Mouse (Mus musculus) megakaryocyte progenitor cell, adult 5-6 weeks (primary cell): ENCODE measurements around the gene Cutc. TPM values are rescaled to one million over a fixed set of nuclear protein-coding genes. Genes with fewer than 3 reads are reported as not detected.

Source experiments
- ATAC-seq: replicated peaks from 2 replicates; pipeline ENCODE4 v1.8.0; 2016; ENCODE audit warnings: mild to moderate bottlenecking, moderate TSS enrichment, inconsistent platforms; ENCODE audit not compliant: poor library complexity
- total RNA-seq, 2 experiments: library from RNA; stranded (forward) in 1 of 2; stranded (reverse) in 1 of 2; fragments of 157-497, 149-512 nt in 1 of 2; fragments of 200-1000 nt in 1 of 2; gene quantifications; 2 replicates each; pipeline versions ENCODE4 v1.2.3 to v1.2.4; 2015 to 2017

The Cutc gene
- total RNA-seq, 2 experiments from 2014 or later, result 18.1 to 38.6 TPM

DNA sequence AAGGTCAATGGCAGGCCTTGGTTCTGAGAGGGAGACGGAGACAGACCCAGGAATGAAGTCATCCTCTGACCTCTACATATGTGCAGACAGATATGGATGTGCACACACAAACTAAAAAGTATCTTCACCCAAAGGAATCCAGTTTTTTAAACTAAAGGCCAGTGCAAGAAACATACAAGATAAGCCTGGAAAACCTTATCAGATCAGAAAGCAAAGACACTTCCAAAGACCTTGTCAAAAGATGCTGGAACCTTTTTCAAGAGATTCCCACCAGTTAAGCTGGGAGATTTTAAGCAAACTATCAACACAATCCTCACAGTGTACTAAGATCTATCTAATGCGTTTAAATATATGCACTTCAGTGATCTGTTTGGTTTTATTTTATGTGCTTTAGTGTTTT, 2.8 kb upstream of the Cutc start:
- ATAC-seq, result no peak

DNA sequence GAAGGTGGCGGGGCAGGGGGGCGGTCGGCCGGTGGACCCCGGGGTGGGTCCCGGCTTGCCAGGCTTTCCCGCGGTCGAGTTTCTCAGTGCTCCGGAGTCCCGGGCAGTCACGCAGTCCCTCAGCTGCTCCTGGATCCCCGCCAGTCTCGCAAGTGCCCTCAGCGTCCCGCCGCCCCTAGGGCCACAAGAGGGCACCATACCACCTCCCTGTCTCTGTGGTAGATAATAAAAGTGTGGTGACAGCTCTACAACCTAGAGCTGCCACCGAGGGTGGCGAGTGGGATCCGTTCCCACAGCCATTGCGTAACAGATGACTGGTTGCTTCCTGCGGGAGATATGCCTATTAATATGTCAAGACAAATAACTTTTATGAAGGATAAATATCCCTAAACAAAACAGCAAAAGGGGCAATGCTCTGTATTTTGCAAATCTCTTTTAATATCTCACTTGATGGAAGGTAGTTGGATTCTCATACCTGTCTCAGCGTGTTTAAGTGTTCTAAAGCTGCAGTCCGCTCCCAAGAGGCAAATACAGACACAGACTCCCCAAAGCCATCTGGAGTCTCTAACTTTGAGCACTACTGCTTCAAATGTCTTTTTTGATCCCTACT, 535 bp downstream of the Cutc start:
- peak; percentile 88 for ATAC-seq

DNA sequence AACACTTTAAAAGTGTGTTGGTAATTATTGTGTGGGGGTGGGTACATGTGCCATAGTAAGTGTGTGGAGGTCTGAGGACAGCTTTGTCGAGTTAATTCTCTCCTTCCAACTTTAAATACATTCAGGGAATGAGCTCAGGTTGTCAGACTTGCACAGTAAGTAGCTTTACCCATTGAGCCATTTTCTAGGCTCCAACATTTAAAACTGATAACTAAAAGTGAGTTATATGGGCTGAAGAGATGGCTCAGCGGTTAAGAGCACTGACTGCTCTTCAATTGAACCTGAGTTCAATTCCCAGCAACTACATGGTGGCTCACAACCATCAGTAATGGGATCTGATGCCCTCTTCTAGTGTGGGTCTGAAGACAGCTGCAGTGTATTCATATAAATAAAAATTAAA, 1.4 kb downstream of the Cutc start:
- ATAC-seq, result no peak

DNA sequence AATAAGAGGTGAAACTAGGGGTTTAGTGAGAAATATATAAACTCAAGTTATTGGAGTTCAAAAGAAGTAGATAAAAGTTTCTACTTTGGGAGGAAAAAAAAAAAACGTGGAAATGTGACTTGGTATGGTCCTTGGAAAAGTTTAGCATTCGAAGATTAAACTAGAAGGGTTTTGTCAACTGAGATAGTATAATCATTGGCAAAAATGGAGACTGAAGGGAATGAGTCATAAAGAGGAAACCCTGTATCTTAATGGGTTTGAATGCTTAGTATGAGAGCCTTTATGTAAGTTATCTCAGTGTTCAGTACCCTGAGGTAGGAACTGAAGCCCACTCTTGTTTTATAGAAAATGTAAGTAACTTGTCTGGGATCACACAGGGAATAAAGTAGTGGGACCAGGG, 2.1 kb downstream of the Cutc start:
- no peak for ATAC-seq

DNA sequence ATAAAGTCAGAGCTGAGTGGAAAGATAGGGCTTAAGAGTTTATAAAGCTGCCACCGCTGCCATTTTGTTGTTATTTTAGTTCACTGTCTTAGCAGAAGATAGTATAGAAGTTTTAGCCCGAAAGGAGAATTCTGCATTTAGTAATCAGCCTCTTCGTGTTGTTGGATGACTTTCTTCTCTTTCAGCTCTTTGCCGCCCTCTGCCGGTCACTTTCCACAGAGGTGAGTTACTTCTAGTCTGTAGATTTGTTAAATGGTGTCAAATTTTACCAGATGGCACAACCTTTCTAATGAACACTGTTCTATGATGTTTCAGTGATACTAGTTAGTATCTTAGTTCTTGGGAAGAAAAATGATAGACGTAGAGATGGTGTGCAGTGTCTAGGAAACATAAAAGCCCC, 7.7 kb downstream of the Cutc start:
- ATAC-seq, result peak; percentile 78

DNA sequence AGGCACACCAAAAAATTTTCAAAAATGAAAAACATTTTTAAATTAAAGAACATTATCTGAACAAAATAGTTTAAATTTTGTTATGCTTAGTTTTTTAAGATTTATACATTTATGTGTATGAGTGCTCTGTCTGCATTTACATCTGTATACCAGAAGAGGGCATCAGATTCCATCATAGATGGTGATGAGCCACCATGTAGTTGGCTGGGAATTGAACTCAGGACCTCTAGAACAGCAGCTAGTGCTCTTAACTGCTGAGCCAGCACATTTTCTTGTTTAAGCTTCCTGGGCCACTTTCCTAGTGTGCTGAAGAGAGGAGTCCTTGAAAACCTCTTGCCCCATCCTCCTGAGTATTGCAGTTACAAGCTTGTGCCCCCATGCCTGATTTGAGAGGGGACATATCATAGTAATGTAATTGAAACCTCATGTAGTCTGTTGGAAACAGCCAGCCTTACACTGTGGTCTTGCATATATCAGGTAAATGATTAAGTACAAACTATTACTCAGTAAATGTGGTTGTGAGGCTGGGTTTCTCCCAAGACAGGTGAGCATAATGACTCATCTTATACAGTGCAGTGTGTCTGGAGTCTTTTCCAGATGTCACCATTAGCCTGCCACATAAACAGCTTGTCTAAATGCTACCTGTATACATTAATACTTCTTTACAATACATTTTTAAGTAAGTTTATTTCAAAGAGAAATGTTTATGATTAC, 8.9 kb downstream of the Cutc start:
- no peak for ATAC-seq

DNA sequence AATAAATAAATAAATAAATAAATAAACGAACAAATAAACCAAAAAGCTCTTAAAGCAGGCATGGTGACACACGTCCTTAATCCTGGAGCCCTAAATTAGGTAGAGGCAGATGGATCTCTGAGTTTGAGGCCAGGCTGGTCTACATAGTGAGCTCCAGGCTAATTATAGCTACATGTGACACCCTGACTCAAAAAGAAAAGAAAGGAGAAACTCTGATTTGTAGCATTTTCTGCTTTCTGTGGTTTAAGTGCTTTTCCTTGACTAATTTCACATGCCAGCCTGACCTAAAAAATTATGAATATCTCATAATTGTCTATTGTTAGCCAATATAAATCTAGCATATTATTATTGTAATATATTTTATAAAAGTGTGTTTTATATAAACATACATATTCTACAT, 9.6 kb downstream of the Cutc start:
- no peak for ATAC-seq

DNA sequence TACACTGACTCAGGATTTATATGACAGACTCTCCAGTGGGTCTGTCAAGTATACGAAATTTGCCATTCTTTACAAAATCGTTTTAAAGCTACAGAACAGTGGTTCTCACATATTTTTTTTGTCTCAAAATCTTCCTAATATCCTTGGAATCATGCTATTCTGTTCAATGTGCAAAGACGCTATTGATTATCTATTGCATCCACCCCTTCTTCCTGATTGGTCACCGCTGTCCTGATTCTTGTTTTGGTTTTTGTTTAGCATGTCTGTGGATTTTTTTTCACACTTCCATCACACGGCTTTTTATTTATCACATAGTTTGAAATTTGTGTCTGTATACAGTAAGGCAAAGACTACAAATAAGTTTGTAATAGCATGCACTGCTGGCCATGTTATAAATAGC, 13.7 kb downstream of the Cutc start:
- no peak for ATAC-seq

DNA sequence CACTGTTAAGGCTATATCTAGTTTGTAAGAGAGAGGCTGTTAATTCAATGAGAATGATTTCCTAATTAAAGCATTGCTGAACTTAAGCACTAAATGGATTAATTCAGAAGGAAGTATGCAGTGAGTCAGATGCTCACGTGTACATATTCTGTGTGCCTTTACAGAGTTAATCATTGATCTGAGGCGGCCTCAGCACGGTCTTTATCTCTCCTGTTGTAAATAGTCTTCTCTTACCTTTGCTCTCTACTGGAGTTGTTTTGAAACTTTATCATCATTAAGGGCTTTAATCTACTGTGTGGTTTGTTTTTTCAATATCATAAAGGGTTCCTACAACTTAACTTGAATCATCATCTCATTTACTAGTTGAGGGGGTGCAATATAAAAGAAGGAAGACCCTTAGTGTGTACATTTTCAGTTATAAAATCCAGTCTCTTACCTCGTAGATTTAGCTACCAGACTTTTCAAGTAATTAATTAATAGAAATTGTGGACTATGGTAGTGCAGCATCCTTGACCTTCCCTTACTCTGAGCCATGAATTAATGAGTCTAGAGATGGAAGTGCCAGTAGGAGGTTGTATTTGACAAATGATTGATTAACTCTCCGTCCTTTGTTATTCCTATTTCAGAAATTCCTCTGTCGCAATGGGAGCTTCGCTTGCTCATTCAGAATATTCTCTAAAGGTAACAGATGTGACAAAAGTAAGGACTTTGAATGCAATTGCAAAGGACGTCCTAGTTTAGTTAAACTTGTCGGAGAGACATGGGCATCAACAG, 14.9 kb downstream of the Cutc start:
- ATAC-seq, result no peak

DNA sequence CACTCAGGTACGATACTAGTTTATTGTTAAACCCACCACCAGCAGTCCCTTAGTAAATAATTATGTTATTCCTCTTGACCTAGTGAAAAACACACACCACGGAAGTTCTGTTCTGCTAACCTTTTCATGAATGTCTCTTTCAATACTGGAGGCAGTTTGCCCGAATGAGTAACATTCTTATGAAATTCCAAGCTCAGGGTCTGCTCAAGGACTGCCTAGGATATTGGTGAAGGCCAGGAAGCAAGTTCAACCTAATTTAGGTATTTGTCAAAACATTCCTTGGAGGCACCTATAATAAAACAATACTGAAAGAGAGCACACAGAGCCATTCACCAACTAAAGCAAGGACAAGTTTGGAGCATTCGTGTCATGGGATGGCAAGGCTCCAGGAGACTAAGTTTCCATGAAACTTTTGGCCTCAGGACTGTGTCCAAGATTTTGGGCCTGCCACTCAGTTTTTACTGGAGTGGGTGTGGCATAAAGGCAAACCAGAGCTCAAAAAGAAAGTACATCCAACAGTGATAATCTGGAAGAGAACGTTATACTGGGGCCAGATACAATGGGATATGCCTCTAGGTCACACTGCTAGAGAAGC, 16.7 kb downstream of the Cutc start:
- ATAC-seq, result no peak

DNA sequence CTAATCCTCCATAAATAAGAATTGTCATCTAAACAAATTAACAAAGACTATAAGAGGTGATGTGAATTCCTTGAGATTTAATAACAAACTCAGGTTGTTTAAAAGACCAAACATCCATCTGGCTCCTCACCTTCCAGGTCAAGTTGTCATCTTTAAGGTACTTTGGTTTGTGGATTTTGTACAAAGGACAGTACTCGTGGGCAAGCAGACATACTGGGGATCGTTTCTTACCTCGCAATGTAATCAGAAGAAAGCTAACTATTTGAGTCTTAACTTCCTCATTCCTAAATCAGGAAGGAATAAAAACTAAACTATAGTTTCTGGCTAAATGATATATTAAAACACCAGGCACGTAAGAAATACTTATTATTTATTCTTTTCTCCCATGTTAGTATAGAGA, 17.8 kb downstream of the Cutc start:
- ATAC-seq, result no peak

DNA sequence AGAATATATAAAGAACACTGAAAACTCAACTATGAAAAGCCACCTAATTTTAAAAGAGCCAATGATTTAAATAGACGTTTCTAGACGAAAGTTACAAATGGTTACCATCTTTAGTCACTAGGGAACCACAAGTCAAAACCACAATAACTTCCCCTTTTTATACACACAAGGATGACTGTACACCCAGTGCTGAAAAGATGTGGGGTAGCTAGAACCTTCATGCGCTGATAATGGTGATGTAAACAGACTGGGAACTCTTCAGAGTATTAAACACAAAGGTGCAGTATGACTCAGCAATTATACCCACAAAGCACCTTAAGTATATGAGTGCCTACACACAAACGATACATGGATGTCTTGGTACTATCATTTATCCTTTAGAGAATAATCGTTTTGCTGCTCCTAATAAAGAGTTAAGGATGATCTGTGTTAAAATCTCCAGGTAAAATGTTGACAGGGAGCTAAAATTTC, 18.7 kb downstream of the Cutc start:
- ATAC-seq, result peak; percentile 97

DNA sequence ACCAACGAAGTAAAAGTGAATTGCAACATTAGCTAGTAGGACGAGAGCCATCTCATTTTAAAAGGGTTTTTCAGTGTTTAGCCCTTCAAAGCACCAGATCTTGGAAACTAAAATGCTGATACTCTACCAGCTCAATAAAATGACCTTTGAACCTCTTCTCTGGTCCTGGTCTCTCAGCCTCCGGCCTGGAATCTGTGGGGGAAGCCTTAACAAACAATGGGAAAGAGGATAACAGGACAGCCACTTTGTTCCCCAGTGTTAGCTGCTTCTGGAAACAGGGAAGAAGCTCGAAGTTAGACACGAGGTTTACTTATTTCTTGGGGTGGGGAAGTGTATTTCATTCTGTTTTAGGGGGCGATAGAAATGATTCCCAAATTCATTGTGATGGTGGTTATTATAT, 19.5 kb downstream of the Cutc start:
- no peak for ATAC-seq

DNA sequence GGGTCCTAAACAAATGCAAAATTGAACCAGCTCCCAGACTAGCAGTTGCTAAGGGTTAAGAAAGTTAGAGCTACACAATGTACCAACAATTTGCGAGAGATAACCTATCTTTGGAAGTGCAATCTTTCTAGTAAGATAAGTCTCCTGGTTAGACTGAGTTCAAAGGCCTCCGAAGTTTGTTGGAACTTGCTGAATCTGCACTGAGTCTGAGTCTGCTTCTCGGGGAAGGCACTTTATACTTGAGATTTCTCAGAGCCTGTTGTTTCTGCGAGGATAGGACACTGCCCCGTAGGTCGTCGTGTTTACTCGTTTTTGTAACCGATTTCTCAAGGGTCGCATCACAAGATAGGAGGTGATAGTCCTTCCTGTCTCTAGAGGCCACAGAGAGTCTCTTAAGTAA, 22.6 kb downstream of the Cutc start:
- no peak for ATAC-seq

DNA sequence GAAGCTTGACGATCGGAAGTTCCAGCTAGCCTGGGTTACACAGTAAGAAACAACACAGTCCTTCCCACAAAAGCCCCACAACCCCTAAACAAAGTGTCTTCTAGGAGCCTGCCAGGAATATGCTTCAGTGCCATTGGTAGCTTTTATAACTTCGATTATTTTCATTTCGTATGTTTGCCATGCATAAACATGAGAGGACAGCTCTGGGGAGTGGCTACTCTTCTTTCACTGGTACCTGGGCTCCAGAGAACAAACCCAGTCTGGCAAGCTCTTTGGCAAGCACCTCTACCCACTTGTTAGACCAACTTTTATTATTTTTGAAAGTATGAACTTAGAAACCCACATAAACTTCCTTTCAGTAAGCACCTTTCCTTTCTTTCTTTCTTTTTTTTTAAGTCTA, 23.8 kb downstream of the Cutc start:
- ATAC-seq, result no peak

DNA sequence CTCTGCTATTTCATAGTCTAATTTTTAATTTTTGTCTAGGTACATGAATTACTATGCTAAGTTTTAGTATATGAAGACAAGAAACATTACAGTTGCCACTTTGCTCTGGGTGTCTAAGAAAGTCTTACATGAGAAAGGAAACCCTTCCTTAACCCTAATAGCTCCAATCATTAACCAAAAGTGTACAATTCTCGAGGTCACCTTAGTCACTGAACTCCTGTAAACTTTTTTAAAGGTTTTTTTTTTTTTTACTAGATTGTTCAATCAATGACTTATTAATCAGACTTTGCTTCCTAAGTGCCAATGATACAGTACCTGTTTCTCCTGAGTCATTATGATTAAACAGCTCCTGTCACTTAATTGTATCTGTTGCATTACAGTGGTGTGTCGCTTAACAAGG, 24.5 kb downstream of the Cutc start:
- no peak for ATAC-seq

DNA sequence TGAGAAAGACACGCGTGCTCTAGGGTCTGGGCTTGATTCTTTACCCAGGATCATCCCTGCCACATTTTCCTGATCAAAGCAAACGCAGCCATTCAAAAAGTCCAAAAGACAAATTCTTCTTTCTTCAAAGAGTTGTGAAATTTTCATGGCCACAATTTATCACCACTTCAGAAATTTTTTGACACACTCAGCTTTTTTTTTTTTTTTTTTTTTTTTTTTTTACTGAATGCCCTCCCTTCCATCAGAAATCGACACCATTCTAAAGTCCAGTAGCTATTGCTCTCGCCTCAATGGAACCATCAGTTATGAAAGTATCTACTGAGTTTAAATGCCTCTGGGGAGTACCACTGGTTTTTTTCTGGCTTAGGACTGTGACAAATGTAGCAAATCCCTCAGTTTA, 27.6 kb downstream of the Cutc start:
- ATAC-seq, result no peak

DNA sequence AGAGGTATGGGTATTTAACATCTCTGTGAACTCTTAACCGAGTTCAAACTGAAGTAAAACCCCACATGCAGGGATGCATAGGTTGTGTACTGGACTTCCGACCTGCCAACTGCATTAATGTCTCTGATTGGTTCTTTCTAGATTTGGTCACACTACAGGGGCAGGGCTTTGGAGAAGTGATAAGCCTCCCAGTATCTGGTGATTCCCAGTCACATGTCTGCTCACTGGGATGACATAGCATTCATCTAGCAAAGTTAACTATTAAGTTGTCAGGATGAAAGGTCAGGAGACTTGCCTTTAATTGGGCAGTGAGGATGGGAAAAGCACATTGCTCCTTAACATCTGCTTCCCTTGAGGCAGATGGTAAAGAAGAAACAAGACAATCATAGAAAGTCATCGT, 29.2 kb downstream of the Cutc start, which contains the start of gene Abcc2:
Gene Abcc2, plus strand, starts transcription at position 213 of the 400 bp plus-strand sequence.
- ATAC-seq, result no peak

DNA sequence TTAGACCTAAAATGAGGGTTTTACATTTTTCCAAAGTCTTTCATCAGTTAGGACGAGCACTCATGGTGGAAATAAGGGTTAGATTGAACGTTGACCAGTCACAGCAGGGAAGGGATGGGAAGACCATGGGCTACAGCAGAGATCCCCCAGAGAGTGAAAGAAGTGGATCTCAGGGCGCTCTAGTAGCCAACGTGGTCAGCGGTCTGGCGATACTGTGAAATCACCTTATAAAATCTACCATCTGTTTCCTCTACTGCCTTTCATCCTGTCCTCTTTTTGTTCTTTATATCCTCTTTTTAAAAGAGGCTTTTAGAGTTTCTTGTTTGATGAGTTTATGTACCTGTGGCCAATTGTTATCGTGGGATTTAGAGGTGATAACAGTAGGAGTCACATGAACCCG, 32.0 kb downstream of the Cutc start:
- peak; percentile 42; the same call in 1 of the 2 replicates for ATAC-seq

DNA sequence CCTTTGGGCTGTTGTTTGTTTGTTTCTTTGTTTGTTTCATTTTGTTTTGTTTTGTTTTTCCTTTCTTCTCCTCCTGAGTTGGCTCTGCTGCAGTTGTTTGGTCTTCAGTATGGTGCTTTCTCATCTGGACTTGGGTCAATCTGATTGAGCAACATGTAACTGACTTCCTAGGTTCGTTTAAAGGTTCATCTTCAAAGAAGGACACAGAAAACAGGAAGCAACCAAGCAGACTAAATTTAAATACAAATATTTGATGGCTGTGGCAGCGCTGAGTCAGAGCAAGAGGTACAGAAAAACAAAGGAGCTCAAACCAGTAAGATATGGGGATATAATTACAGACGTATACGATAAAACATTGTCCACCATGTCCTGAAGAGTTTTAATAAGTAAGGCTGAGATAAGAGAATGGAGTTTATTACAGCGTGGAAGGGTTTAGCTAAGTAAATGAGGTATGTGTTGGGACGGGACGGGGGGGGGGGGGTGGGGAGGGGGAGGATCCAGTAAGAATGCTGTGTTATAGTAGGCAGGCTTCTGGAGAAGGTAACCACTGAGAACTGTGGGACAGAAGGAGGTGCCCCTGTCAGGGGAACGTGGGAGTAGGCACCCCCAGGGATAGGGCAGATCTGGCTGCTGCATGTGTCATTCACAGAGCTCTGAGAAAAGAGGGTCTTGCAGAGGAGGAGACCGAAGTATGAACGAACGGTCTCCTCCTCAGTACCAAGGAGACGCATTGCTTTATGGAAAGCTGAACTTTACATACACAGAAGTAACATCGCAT, 33.6 kb downstream of the Cutc start:
- peak; percentile 70 for ATAC-seq

DNA sequence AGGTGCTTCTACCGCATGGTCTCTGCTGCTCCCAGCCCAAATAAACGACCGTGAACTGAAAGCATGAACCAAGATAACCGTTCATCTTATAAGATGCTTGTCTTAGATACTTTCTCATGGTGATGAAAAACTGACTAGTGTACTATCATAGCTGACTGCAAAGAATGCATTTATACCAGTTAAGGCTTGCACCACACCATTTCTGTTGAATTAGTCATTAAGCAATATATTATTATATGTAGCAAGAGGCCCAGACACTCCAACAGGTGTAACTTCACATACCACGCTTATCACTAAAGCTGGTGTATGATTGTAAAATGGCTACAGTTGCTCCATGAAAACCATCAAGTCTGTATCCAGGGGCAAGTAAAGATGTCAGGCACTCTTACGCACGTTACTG, 37.0 kb downstream of the Cutc start:
- ATAC-seq, result no peak
